Mouse (Mus musculus) CD4-positive, CD25-positive, alpha-beta regulatory T cell, adult 4 months (primary cell): Measurements from ENCODE around the gene Mamdc2. TPM values are rescaled to one million over a fixed set of nuclear protein-coding genes. Genes with fewer than 3 reads are reported as not detected.
"Not testable (repeated sequence)": the region's sequence is repeated elsewhere in the genome, so short reads cannot be mapped to it uniquely, and the experiment has no call there.

Experiments
- ATAC-seq: one replicate; pipeline ENCODE4 v1.8.0; 2017
- polyA plus RNA-seq, 2 experiments: library from polyadenylated mRNA; unstranded; fragments of 100-300 nt; shearing (Covaris generic); gene quantifications; one replicate each; pipeline ENCODE4 v1.2.1; 2017

The Mamdc2 gene
- not detected for polyA plus RNA-seq

GRCm38 (mm10) chr19:23447988-23448497, at the start of gene Mamdc2:
TSS of gene Mamdc2 (minus strand) at chr19:23448442.
- ATAC-seq, result no peak

GRCm38 (mm10) chr19:23498011-23498410, 49.8 kb upstream of the Mamdc2 start:
- ATAC-seq, result no peak

DNA sequence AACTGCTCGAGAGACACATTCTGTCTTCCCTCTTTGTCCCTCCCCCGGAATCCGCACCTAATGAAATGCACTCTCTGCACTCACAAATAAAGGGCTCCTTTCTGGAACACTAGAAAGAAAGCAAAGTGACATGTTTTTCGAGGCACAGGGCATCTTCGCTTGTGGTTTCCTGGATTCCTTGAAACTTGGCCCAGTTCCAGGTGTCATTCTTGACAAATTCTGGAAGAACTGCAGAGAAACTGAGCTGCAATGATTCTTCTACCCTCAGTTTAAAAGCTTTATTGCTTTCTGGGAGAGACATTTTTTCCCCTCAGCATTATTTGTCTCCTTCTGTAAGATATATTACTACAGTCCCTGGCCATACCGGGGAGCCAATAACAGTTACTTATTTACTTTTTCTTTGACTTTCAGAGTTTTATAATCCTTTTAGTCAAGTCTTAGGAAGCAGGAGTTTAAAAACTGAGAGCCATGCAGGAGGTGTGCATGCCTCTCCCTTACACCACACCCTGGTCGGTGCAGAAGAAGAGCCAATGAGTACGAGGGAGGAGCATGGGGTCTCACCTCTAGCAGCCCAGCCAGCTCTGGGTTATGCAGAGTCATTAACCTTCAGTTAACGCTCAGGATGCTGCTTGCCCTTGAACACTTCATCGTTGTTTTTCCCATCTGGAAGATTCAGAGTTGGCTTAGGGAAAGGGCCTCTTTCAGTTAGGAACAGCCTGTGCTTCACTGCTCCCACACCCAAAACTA, 49.1 kb upstream of the Mamdc2 start:
- ATAC-seq, result no peak

GRCm38 (mm10) chr19:23496536-23496935, 48.3 kb upstream of the Mamdc2 start:
- ATAC-seq, result no peak

- ATAC-seq, result no peak
These were observed 44.4 kb upstream of the Mamdc2 start for GRCm38 (mm10) chr19:23492663-23493062.

GRCm38 (mm10) chr19:23490703-23491102, 42.5 kb upstream of the Mamdc2 start:
- not testable (repeated sequence) for ATAC-seq

GRCm38 (mm10) chr19:23489780-23490179, 41.5 kb upstream of the Mamdc2 start:
- no peak for ATAC-seq

DNA sequence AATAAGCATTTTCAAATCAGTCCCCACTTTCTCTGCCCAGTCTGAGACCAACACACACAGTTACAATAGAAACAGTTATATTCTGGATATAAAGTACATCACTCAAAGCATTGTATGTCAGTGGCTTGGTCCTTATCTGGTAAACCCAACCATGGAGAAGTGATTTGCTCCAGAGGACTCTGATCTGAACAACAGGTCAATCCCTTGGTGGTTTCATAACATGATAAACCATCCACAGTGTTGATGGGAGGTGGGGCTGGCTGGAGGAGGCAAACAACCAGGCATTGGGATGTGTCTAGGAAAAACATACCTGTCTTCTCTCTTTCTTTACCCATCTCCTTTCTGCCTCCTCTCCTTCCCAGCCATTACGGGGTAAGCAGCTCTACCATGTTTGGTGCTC, 39.2 kb upstream of the Mamdc2 start:
- no peak for ATAC-seq

GRCm38 (mm10) chr19:23486631-23487270, 38.5 kb upstream of the Mamdc2 start:
- ATAC-seq, result no peak

DNA sequence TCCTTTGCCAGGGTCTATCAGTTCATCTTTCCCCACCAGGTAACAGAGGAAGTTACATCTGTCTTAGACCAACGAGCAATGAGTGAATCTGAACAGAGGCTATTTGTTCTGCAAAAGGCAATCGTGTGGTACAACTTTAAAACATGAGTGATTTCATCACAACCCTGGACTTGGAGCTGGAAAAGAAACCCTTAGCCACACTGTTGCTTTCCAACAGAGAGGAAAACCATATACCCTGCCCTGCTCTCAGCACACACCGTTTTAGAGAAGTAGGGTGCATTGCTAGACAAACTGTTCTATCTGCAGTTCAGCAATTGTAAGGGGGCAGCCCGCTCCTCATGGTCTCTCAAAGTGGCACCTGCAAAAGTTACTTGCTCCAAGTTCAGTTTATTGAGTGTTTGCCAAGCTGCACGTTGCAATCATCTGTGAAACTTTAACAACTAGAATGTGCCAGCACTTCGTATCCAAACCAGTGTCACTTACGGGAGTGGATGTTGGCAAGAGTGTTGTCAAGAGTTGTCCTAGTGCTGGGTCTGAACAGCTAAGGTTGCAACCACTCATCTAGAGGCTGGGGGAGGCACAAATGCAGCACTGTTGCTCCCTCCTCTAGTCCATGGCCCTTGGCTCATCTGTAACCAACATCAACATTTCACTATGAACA, 37.8 kb upstream of the Mamdc2 start:
- no peak for ATAC-seq

DNA sequence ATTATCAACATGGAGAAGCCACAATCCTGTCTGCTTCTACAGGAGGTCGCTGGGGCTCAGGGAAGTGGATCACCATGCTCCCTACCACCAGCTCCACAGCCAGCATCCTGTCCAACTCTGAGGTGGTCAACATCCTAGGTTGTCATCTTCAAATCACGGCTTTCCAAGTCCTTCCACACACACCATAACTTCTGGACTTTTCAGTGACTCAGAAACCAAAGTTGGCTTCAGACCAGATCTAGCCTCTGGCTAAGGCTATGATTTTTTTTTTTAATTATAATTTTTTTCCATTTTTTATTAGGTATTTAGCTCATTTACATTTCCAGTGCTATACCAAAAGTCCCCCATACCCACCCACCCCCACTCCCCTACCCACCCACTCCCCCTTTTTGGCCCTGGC, 34.3 kb upstream of the Mamdc2 start:
- ATAC-seq, result not testable (repeated sequence)

DNA sequence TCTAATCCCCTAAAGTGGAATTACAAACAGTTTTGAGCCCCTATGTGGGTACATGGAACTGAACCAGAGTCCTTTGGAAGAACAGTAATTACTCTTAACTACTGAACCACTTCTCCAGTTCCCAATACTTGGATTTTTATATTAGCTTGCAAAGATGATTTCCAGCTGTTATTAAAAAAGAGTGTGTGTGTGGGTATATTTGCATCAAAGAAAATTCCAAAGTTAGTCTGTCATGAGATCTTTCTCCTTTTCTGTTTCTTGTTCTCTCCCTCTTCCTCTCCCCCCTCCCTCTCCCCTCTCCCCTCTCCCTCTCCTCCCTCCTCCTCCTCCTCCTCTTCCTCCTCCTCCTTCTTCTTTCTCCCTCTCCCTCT, 31.3 kb upstream of the Mamdc2 start:
- no peak for ATAC-seq

GRCm38 (mm10) chr19:23478895-23479596, 30.8 kb upstream of the Mamdc2 start:
- no peak for ATAC-seq

DNA sequence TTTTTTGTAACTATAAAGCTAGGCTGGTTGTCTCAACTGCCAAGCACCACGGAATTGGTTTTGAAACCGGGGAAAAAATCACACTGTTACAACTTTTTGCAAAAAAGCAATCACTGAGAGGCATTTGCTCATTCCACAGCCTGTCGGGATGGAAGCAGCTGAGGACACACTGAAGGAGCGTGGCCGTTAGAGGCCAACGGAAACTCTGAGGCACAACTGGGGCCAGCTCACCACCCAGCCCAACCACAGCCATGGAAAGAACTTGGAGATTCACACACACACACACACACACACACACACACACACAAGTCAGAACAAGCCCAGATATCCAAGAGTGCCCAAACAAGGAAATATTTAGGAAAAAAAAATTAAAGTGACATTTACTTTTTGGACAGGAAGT, 29.6 kb upstream of the Mamdc2 start:
- no peak for ATAC-seq

DNA sequence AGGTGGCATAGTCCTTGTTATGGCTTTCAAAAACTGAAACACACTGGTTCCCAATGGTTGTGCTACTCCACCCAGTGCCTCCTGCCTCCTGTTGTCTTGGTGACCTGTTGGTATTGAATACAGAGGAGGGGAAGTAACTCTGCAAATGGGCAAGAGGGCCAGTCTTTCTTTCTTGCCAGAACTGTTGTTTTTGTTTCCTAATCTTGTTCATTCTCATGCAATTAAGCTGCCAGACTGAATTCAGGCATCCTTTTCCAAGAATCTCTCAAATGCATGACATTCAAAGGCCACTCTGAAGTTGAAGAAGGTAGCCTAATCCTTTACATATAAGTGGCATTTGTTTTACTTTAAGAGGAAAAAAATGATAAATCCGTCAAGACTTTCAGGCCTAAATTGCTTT, 19.6 kb upstream of the Mamdc2 start:
- ATAC-seq, result no peak

DNA sequence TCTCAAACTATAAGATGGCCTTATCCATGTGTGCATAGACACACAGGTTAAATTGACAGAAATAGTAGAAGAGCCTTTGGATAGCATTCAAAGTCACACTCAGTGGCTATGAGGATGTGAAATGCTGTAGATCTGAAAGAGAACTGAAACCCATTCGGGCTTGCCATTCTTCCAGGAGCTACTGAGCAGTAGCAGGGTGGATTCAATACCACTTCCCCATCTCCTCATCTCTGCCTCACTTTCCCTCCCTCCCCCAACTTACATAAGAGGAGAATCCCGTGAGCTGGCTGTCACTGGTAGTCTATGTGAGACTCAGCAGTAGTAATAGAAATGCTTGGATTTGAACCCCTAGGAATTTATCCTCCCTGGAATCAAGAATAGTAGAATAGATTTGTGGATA, 18.8 kb upstream of the Mamdc2 start:
- ATAC-seq, result no peak

DNA sequence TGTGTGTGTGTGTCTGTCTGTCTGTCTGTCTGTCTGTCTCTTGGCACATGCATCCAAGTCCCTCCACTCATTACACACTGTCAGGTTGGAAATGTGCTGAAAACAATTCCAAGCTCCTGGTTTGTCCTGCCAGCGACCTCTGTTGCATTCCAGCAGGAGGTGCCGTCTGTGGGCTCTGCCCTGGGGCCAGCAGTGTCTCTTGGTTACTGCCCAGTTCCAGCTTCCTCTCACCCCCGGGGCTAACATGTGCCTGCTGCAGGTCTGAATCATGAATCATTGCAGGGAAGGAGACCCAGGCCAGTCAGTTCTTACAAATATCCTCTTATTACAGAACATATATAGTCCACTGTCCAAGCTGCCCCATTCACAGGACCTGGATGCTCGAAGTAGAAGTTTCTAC, 9.2 kb upstream of the Mamdc2 start:
- no peak for ATAC-seq

DNA sequence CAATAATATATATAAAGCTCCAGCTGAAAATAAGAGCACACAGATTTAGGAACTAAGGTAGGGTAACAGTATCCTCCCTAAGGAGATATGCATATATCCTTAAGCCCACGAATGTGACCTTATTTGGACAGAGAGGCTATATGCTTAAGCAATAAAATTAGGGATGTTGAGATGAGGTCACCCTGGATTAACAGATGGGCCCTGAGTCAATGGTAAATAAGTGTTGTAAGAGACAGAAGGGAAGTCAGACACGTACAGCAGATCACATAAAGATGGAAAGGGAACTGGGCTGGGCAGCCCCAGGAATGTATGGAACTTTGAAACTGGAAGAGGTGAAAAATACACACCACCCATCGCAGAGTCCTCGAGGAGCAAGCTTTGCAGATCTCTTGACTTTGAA, 3.1 kb upstream of the Mamdc2 start:
- no peak for ATAC-seq

DNA sequence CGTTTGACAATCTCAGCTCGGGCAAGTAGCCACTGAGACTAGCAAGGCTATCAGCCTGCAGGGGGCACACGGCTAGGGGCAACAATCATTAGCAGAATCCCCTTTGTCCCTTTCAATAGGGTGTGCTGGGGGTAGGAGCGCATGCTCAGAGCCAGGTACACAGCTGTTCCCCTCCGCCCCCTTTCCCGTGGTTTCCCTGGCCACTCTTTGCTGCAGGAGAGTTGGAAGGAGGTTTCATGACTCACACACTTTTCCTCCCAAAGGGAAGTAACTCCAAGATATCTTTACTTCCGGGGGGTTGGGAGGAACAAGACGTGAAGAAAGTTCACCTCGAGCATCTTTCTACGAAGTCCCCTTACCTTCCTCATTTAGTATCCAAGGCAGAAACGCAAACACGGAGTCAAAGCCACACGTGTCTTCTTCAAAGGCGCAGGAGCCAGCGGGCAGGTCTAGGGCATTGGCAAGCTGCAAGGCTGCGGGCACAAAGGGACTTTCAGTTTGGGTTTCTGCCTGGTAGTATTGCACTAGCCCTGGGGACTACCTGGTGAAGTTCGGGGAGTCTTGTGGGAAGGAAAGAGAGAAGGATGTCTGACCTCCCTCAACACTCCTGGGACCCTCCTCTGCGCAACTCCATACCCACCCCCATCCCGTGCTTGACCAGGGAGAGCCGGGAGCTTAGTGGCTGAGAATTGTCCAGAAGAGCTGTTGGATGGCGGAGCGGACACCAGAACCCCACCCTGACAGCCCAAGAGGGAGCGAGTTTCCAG, 838 bp downstream of the Mamdc2 start:
- ATAC-seq, result no peak

DNA sequence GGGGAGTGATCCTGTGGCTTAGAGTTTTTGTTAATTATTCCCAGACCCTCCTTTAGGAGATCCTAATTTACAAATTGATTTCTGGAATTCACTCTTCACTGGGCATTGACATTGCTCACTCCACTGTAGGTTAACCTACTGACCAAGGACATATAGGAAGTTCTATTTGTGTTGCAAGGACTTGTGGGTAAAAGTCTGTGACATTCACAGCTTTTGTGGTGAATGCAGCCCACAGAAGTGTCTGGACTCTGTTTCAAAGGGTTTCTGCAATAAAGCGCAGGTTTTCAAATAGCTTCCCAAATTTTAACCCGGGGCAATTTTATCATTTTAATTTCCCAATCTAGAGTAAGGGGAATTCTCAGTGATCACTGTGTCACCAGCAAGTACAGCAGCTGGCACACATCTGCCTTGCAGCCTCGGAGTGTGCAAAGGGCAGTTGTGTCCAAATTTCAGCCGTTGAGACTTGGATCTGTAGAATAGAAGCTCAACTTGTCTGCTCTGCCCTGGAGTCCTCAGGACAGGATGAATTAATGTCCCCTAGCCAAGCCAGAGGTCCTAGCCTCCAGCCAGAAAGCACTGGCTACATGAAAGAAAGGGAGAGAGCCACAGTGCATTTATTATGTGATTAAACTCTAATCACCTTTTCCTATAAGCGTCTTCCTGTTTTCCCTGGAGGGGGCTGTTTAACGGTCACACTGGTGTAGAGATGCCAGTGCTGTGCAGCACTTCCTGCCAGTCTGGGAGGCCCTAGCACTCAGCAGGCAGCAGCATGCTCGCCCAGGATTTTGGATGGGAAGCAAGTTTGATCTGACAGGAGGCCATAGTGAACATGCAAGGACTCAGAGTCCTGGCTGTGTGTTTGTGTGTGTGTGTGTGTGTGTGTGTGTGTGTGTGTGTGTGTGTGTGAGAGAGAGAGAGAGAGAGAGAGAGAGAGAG, 3.1 kb downstream of the Mamdc2 start:
- ATAC-seq, result no peak

GRCm38 (mm10) chr19:23435731-23436130, 12.5 kb downstream of the Mamdc2 start:
- no peak for ATAC-seq
